Mouse (Mus musculus) bone marrow macrophage, adult 2 months (primary cell): ENCODE results near the gene Crybg2.

ENCODE experiments used
- CTCF ChIP-seq: IDR thresholded peaks from 2 replicates; pipeline ENCODE4 v1.5.1; 2012; ENCODE audit warnings: low read depth, mild to moderate bottlenecking, low read length, moderate library complexity
- POLR2A ChIP-seq: IDR thresholded peaks from 2 replicates; pipeline ENCODE4 v1.6.1; 2012; ENCODE audit warnings: mild to moderate bottlenecking, low read depth, low read length, borderline replicate concordance

DNA sequence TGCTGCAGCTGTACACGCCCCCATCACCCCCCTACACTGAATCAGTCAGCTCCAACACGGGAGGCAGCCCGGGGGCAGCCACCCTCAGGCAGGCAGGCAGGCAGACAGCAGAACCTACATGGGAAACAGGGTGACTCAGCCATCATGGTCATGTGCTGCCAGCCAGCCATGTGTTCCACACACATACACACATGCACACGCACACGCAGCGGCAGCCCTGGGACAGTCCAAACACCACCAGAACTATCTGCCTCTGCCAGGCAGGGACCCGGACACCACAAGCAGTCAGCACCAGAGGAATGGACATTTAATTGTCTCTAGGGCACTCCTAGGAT is 66.5 kb downstream of the Crybg2 start:
- no peak for TF ChIP-seq CTCF
- no peak for TF ChIP-seq POLR2A
